Mouse (Mus musculus) layer of hippocampus, adult 9-11 months (tissue): ENCODE data around the gene Smg5.
A peak's percentile ranks its signal among the peaks of the same experiment; 100 is the strongest.
"Not testable (repeated sequence)": the region's sequence is repeated elsewhere in the genome, so short reads cannot be mapped to it uniquely, and the experiment has no call there.

ENCODE experiments used
- DNase-seq: peaks from one replicate; pipeline ENCODE4 v3.0.0; 2022

Gene Smg5

DNA sequence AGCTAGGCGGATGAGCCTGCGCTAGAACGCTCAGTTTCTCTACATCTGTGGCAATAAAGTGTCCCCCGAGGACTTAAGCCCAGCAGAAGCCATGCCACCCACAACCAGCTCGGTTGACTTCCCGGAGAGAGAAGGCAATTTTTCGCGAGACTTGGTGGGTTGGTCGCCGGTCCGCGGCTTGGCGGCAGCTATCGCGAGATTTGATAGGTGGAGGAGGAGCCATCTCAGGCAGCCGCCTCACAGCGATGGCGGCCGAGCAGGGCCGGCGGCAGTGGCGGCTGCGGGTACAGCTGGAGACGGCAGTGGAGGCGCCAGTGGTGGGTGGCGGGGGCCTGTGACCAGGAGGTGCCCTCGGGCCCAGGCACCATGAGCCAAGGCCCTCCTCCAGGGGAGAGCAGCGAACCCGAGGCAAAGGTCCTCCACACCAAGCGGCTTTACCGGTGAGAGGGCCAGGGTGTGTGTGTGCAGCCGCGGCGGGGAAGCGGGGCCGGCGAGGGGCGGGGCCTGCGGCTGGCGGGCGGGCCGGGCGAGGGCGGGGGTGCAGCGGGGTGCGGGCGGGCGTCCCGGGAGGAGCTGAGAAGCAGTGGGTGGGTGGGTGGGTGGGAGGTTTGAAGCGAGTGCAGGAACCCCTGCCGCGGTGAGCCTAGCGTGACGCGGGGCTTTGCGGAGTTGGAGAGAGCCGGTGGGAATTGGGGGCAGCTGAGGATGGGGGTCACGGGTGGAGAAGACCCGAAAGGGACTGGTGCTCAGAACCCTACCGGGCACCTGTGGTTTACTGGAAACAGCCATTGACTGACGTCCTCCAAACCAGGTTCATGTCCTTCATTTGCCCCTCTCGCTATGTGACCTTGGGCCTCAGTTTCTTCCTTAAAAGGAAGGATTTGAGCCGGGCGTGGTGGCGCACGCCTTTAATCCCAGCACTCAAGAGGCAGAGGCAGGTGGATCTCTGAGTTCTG lies at the start of gene Smg5, which contains the start of gene Tmem79:
TSS of gene Smg5 (plus strand) at position 203 of the 956 bp plus-strand sequence.
TSS of gene Tmem79 (minus strand) at position 91 of the 956 bp plus-strand sequence.
- peak; percentile 96 for DNase-seq

DNA sequence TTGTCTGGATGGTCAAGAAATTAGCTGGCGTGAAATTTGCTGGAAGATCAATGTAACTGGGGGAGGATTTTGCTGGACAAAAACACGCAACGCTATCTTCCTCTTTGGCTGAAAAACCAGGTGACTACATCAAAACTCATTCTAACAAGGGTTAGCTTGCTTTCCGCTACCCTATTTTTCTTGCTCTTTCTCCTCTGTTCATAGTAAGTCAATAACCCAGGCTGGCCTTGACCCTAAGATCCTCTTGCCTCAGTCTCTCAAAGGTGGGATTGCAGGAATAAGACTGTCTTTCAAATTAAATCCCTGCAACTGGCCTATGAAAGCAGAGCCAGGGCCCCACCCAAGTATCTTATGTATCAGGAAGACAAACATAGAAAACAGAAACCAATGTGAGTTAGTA lies 49.0 kb upstream of the Smg5 start, which contains the start of gene Gm38392:
TSS of gene Gm38392 (minus strand) at position 101 of the 400 bp plus-strand sequence.
- DNase-seq: no peak

DNA sequence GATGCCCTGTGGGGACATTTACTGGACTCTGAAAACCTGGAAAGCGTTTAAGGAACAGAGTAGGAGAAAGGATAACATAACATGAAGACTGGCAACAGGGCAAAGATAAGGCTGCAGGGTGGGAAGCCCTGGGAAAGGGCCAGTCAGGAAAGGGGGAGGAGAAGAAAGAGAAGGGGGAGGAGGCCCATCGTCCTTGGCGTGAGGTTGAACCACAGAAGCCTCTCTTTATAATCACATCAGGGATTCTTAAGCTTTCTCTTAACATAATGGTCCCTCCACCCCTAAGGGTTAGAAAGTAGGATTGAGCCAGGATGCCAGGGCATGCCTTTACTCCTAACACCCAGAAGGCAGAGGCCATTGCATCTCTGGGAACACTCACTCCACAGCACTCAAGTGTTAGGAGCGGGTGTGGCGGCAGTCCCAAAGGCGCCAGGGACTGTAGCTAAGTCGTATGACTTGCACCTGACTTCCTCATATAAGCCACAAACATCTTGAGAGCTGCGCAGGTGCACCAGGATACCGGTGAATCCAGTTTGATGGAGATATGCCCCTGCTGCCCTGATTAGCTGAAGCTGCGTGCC lies 47.8 kb upstream of the Smg5 start:
- DNase-seq: not testable (repeated sequence)

- no peak for DNase-seq
These were observed 44.1 kb upstream of the Smg5 start for GRCm38 (mm10) chr3:88291970-88292369.

DNA sequence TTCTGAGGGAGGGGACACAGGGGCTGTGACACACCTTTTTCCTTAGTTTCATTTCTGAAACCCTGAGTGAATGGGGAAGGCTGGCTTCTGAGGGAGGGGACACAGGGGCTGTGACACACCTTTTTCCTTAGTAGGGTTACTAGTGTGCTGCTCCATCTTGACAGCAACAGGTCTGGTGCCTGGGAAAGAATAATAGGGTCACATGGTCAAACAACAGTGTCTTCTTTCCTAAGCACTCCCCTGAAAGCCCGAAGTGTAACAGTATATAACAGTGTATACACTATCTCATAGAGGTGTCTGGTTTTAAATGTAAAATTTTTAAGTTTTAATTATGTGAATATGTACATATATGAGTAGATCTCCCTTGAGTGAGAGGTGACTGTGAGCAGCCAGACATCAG lies 40.8 kb upstream of the Smg5 start:
- not testable (repeated sequence) for DNase-seq

GRCm38 (mm10) chr3:88296110-88296560 lies 39.9 kb upstream of the Smg5 start:
- no peak for DNase-seq

DNA sequence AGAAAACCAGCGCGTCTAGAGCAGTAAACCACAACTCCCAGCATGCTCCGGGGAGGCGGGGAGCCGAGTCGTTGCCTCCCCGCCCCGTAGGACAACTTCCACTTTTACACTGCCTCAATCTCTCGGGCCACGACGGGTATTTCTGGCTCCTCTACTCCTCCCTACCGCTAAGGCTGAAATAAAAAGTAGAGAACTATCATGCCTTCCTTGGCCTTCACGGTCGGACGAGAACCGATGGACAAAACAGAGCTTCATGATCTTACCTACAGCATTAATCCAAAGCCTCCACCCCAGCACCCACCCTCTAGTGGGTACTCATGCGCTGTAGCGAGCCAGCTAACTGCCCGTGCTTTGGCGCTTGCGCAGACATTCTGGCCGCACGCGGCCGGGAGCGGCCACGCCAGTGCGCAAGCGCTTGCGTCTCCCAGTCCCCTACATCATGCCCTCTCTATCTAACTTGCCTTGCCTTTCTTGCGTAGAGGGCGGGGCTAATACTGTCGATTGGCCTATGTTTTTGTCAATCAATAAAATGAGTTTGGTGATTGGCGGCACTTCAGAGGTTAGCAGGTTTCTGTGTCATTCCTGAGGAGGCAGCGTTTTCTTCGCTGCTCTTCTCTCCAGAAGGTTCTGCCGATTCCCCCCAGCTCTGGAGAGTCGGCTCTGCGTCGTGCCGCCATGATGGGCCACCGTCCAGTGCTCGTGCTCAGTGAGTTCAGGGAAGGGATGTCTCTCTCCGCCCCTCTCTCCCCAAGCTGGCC lies 39.3 kb upstream of the Smg5 start, which contains the start of the genes Tsacc and Cct3:
TSS of gene Tsacc (minus strand) at position 439 of the 758 bp plus-strand sequence.
TSS of gene Cct3 (plus strand) at position 556 of the 758 bp plus-strand sequence.
- peak; percentile 99 for DNase-seq

- DNase-seq: peak; percentile 68
These were observed 38.7 kb upstream of the Smg5 start for GRCm38 (mm10) chr3:88297321-88297851.

- DNase-seq: no peak
These were observed 36.9 kb upstream of the Smg5 start for GRCm38 (mm10) chr3:88299172-88299571.

GRCm38 (mm10) chr3:88324951-88325405 lies 11.1 kb upstream of the Smg5 start, which contains the start of gene Glmp:
Gene Glmp (plus strand): TSS chr3:88325023.
- DNase-seq: peak; percentile 59

DNA sequence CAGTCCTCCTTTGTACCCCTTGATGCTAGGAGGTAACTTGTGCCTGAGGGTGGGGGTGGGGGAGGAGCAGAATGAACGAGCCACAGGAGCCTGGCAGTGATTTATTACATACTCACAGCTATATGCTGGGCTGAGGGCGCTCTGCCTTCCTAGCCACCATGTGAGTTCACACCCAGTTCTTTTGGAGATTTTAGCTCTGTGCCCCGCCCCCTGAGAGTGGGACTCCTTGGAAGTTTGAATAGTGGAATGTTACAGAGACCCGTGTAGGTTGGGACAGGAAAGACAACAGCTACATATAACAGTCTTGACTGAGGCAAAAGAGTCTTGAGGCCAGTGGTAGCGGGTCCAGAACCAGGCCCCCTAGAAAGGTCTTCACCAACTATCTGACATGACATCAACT lies 7.1 kb upstream of the Smg5 start:
- no peak for DNase-seq

DNA sequence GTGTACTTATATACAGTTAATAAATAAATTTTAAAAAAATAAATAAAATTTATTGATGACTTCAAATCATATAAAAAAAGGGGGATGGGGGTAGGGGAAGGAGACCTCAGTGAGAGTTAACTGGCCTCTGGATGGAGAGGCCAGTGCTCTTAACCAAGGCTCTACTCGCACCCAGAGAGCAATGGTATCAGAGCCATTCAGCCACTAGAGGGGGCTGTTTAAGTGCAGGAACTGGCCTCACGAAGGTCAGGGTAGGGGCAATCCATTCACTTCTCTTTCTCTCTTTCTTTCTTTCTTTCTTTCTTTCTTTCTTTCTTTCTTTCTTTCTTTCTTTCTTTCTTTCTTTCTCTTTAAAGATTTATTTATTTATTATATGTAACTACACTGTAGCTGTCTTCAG lies 4.8 kb upstream of the Smg5 start:
- no peak for DNase-seq

- no peak for DNase-seq
These were observed 1.9 kb upstream of the Smg5 start for GRCm38 (mm10) chr3:88334029-88334658.

DNA sequence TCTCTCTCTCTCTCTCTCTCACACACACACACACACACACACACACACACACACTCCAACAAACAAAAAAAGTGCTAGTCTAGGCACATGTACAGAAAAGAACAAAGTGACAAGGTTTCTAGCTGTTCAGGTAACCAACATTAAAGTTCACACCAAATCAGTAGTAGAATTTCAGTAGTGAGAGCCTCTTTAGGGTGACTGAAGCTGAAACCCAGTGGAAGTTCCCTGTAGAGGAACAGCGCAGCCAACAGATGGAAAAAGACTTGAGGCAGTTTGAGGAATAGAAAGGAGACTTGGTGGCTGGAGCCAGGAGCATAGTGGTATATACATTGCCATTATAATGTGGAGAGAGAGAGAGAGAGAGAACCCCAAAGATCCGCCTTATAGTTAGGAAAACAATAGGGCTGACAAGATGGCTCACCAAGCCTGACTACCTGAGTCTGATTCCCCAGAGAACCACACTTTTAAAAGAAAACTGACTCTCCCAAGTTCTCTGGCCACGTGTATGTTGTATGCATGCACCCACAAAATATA lies 1.1 kb upstream of the Smg5 start:
- no peak for DNase-seq

GRCm38 (mm10) chr3:88335436-88336053 lies 515 bp upstream of the Smg5 start:
- DNase-seq: no peak

GRCm38 (mm10) chr3:88337367-88338020 lies 1.4 kb downstream of the Smg5 start:
- DNase-seq: no peak

DNA sequence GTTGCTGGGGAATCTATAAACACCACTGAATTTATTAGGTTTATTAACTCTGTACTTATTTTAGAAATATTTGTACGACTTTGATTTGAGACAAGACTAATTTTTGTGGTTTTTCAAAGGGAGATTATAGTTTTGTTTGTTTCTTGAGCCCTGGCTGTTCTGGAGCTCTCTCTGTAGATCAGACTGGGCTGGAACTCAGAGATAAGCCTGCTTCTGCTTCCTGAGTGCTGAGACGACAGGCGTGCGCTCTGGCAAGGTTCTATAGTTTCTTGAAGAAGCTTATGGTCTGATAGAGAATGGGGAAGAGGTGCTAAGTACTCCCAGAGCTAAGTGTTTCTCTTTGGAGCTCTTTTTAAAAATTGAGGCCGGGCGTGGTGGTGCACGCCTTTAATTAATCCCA lies 2.3 kb downstream of the Smg5 start:
- no peak for DNase-seq

DNA sequence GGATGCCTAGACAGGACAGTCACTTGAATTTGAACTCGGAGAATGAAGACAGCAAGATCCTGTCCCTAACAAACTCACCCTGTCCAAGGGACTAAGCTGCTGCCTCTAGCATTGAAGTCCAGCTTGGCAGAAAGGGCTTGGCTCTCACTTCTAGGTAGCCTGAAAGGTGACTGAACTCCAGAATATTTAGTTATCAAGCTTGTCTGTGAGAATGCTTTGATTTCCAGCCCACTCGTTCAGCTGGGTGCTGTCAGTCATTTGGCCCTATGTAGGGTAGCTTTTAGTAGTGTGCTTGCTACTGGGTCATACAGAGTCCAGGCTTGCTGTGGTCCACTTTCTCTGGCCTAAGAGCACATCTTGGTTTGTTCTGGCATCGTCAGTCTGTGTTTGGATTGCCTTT lies 2.9 kb downstream of the Smg5 start:
- DNase-seq: no peak

DNA sequence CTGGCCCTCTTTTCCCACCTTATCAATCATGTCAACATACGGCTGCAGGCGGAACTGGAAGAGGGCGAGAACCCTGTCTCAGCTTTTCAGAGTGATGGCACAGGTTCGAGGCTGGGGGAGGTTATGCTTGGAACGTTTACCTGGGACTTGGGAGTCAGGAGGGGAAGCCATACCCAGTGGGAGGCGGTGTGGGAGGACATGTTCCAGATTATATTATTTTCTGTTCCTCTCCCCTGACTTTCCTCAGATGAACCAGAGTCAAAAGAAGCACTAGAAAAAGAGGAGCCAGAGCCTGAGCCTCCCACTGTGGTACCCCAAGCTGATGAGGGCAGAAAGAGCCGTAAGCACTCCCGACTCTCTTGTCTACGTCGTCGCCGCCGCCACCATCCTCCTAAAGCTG lies 14.7 kb downstream of the Smg5 start:
- no peak for DNase-seq

GRCm38 (mm10) chr3:88352907-88353306 lies 16.8 kb downstream of the Smg5 start:
- no peak for DNase-seq
